Mouse (Mus musculus) heart, adult 2 months (tissue): ENCODE results near the gene Unc45b.

Experiments used
- CTCF ChIP-seq: fragments of 200-600 bp; IDR thresholded peaks from 2 replicates; pipeline ENCODE4 v1.8.1; 2022; ENCODE audit warnings: antibody characterized with exemption, mild to moderate bottlenecking, moderate library complexity
- EP300 ChIP-seq: fragments of 200-500 bp; IDR thresholded peaks from 2 replicates; pipeline ENCODE4 v1.6.1; 2011; ENCODE audit warnings: low read depth, low read length, control low read depth; ENCODE audit not compliant: insufficient read depth
- POLR2A ChIP-seq: fragments of 200-500 bp; IDR thresholded peaks from 2 replicates; pipeline ENCODE4 v1.6.1; 2011; ENCODE audit warnings: mild to moderate bottlenecking, low read depth, low read length, control low read depth; ENCODE audit not compliant: insufficient read depth

- TF ChIP-seq CTCF (no peak), POLR2A (no peak), EP300 (no peak)
Measured at GRCm38 (mm10) chr11:82870173-82871030, 39.9 kb upstream of the Unc45b start.
